Mouse (Mus musculus): ENCODE measurements around the gene Phgdh. TPM values are rescaled to one million over a fixed set of nuclear protein-coding genes. Genes with fewer than 3 reads are reported as not detected.

Phgdh gene
- polyA plus RNA-seq, 1 experiment from 2014 or later: 93.7 TPM

GRCm38 (mm10) chr3:98291044-98291443 lies 48.7 kb downstream of the Phgdh start:
- H3K4me3 ChIP-seq: no peak overlapping the region
- no peaks in the 10 kb centered on the region for H3K4me1 ChIP-seq (replicated peaks)
- no peak overlapping the region for H3K9ac ChIP-seq
- H3K4me2 ChIP-seq: no peak overlapping the region
- H3K9me3 ChIP-seq (replicated peaks): peaks cover 8% of the 10 kb centered on the region; the same call in 1 of the 2 replicates
- no peak for ATAC-seq (ENCODE audit: insufficient number of reproducible peaks, low FRiP score)
- WGBS: 85% methylated on average over 9 of the region's 9 CpGs
- H3K27me3 ChIP-seq (replicated peaks): no peaks in the 10 kb centered on the region
- H3K36me3 ChIP-seq: peaks cover 11% of the 10 kb centered on the region
- H3K27ac ChIP-seq (ENCODE audit: poor library complexity, severe bottlenecking): no peak overlapping the region

GRCm38 (mm10) chr3:98283205-98283604 lies 56.6 kb downstream of the Phgdh start:
- H3K9me3 ChIP-seq (replicated peaks): no peaks in the 10 kb centered on the region
- WGBS: 83% methylated on average over 5 of the region's 5 CpGs
- H3K36me3 ChIP-seq: no peaks in the 10 kb centered on the region
- H3K27me3 ChIP-seq (replicated peaks): 0 out of 2 replicates have a peak, but pooled peaks cover 10% of the 10 kb centered on the region
- no peak for ATAC-seq (ENCODE audit: insufficient number of reproducible peaks, low FRiP score)
- H3K9ac ChIP-seq: no peak overlapping the region
- H3K4me2 ChIP-seq: no peak overlapping the region
- no peak overlapping the region for H3K4me3 ChIP-seq
- peaks cover 18% of the 10 kb centered on the region for H3K4me1 ChIP-seq (replicated peaks)
- H3K27ac ChIP-seq (ENCODE audit: poor library complexity, severe bottlenecking): no peak overlapping the region

GRCm38 (mm10) chr3:98282422-98282821 lies 57.4 kb downstream of the Phgdh start:
- Histone ChIP-seq H3K9me3 (replicated peaks) (no peaks in the 10 kb centered on the region), H3K9ac (no peak overlapping the region), H3K4me3 (no peak overlapping the region), H3K4me1 (replicated peaks) (peaks cover 18% of the 10 kb centered on the region), H3K27ac (ENCODE audit: poor library complexity, severe bottlenecking) (no peak overlapping the region), H3K27me3 (replicated peaks) (0 out of 2 replicates have a peak, but pooled peaks cover 10% of the 10 kb centered on the region), H3K36me3 (no peaks in the 10 kb centered on the region), H3K4me2 (no peak overlapping the region)
- WGBS: 87% methylated on average over 8 of the region's 8 CpGs
- no peak for ATAC-seq (ENCODE audit: insufficient number of reproducible peaks, low FRiP score)

- peak overlapping the region; percentile 21 for H3K4me3 ChIP-seq
- H3K9me3 ChIP-seq (replicated peaks): no peaks in the 10 kb centered on the region
- H3K4me2 ChIP-seq: peak overlapping the region; percentile 48
- H3K4me1 ChIP-seq (replicated peaks): peaks cover 18% of the 10 kb centered on the region
- 36% methylated on average over 12 of the region's 12 CpGs for WGBS
- 0 out of 2 replicates have a peak, but pooled peaks cover 10% of the 10 kb centered on the region for H3K27me3 ChIP-seq (replicated peaks)
- H3K27ac ChIP-seq (ENCODE audit: poor library complexity, severe bottlenecking): no peak overlapping the region
- no peak; the same call in 1 of the 2 replicates for ATAC-seq (ENCODE audit: insufficient number of reproducible peaks, low FRiP score)
- H3K9ac ChIP-seq: no peak overlapping the region
- no peaks in the 10 kb centered on the region for H3K36me3 ChIP-seq
Measured at GRCm38 (mm10) chr3:98280933-98281678, 58.7 kb downstream of the Phgdh start.

- Histone ChIP-seq H3K27ac (ENCODE audit: poor library complexity, severe bottlenecking) (peak within 1 kb of the TSS; percentile 36; the same call in 1 of the 2 replicates), H3K36me3 (no peaks in the 10 kb centered on the region), H3K4me1 (replicated peaks) (peaks cover 18% of the 10 kb centered on the region), H3K9me3 (replicated peaks) (no peaks in the 10 kb centered on the region), H3K9ac (no peak within 1 kb of the TSS), H3K4me3 (peak within 1 kb of the TSS; percentile 21), H3K27me3 (replicated peaks) (0 out of 2 replicates have a peak, but pooled peaks cover 10% of the 10 kb centered on the region), H3K4me2 (peak within 1 kb of the TSS; percentile 48)
- peak; percentile 62 for ATAC-seq (ENCODE audit: insufficient number of reproducible peaks, low FRiP score)
- 52% methylated on average over 14 of the region's 14 CpGs for WGBS
Measured at GRCm38 (mm10) chr3:98280204-98280932, 59.4 kb downstream of the Phgdh start, which contains the start of gene Hmgcs2. Gene Hmgcs2, plus strand, starts transcription at chr3:98280435.

- no peak for ATAC-seq (ENCODE audit: insufficient number of reproducible peaks, low FRiP score)
- H3K4me3 ChIP-seq: no peak overlapping the region
- H3K9me3 ChIP-seq (replicated peaks): no peaks in the 10 kb centered on the region
- H3K9ac ChIP-seq: no peak overlapping the region
- peaks cover 22% of the 10 kb centered on the region for H3K4me1 ChIP-seq (replicated peaks)
- H3K4me2 ChIP-seq: no peak overlapping the region; the same call in 1 of the 2 replicates
- 0 out of 2 replicates have a peak, but pooled peaks cover 10% of the 10 kb centered on the region for H3K27me3 ChIP-seq (replicated peaks)
- WGBS: 22% methylated on average over 4 of the region's 4 CpGs
- H3K27ac ChIP-seq (ENCODE audit: poor library complexity, severe bottlenecking): peak overlapping the region; percentile 29; the same call in 1 of the 2 replicates
- H3K36me3 ChIP-seq: no peaks in the 10 kb centered on the region
Measured at GRCm38 (mm10) chr3:98279682-98280081, 60.1 kb downstream of the Phgdh start.

GRCm38 (mm10) chr3:98273623-98274398 lies 66.0 kb downstream of the Phgdh start:
- Histone ChIP-seq H3K4me3 (no peak overlapping the region), H3K27ac (ENCODE audit: poor library complexity, severe bottlenecking) (no peak overlapping the region), H3K9ac (no peak overlapping the region), H3K36me3 (no peaks in the 10 kb centered on the region), H3K4me2 (no peak overlapping the region), H3K9me3 (replicated peaks) (no peaks in the 10 kb centered on the region), H3K27me3 (replicated peaks) (0 out of 2 replicates have a peak, but pooled peaks cover 3% of the 10 kb centered on the region), H3K4me1 (replicated peaks) (peaks cover 13% of the 10 kb centered on the region; the same call in 1 of the 2 replicates)
- no peak for ATAC-seq (ENCODE audit: insufficient number of reproducible peaks, low FRiP score)
- WGBS: 53% methylated on average over 11 of the region's 11 CpGs

- peaks cover 17% of the 10 kb centered on the region for H3K4me1 ChIP-seq (replicated peaks)
- no peak overlapping the region; the same call in 1 of the 2 replicates for H3K27ac ChIP-seq (ENCODE audit: poor library complexity, severe bottlenecking)
- H3K36me3 ChIP-seq: no peaks in the 10 kb centered on the region
- no peak overlapping the region for H3K4me3 ChIP-seq
- H3K9me3 ChIP-seq (replicated peaks): no peaks in the 10 kb centered on the region
- H3K9ac ChIP-seq: no peak overlapping the region
- no peak for ATAC-seq (ENCODE audit: insufficient number of reproducible peaks, low FRiP score)
- H3K27me3 ChIP-seq (replicated peaks): no peaks in the 10 kb centered on the region
- peak overlapping the region; percentile 8; the same call in 1 of the 2 replicates for H3K4me2 ChIP-seq
- 16% methylated on average over 6 of the region's 6 CpGs for WGBS
Measured at GRCm38 (mm10) chr3:98267249-98267651, 72.5 kb downstream of the Phgdh start.
